In genomic region chr4:95074319-95074718, GRCm38 (mm10) we compare ENCODE assay signal across 27 mouse cellular contexts. TPM values are rescaled to one million over a fixed set of nuclear protein-coding genes. Genes with fewer than 3 reads are reported as not detected.
DNase-seq lines count a peak whose midpoint lies in the region; ATAC-seq and TF ChIP-seq lines count a peak whose summit lies in the region.
"Had no signal": no experiment of that assay in that cellular context is flagged by ENCODE, and none has a peak within 500 bp of the region (broad histone marks: within the 10 kb centered on the region; RNA-seq: fewer than 3 reads in every experiment).

No protein-coding gene starts in this region.

- H3K4me1 ChIP-seq in embryonic facial prominence, embryonic 10.5 days: peaks cover 37% of the 10 kb centered on the region
- H3K4me1 ChIP-seq in limb, embryonic 10.5 days: peaks cover 52% of the 10 kb centered on the region
- peaks cover 24% of the 10 kb centered on the region for H3K4me1 ChIP-seq in lung, embryonic 16.5 days (replicated peaks; ENCODE audit: control insufficient read depth, insufficient read depth, low read length)
- no peaks in the 10 kb centered on the region for H3K4me1 ChIP-seq in kidney, adult 2 months (ENCODE audit: control insufficient read depth, insufficient read depth, low read length)
- H3K4me1 ChIP-seq: heart, embryonic 12.5 days; heart, embryonic 15.5 days had no signal

- H3K9ac ChIP-seq in lung, embryonic 16.5 days (ENCODE audit: low read length): no peak overlapping the region
- H3K9ac ChIP-seq: embryonic facial prominence, embryonic 13.5 days; forebrain, embryonic 12.5 days; forebrain, embryonic 15.5 days; heart, embryonic 12.5 days; heart, embryonic 15.5 days; hindbrain, embryonic 14.5 days had no signal

- H3K36me3 ChIP-seq in embryonic facial prominence, embryonic 10.5 days (replicated peaks): no peaks in the 10 kb centered on the region
- H3K36me3 ChIP-seq in limb, embryonic 10.5 days: no peaks in the 10 kb centered on the region
- no peaks in the 10 kb centered on the region for H3K36me3 ChIP-seq in lung, embryonic 16.5 days (ENCODE audit: control insufficient read depth, insufficient read depth, low read length)
- H3K36me3 ChIP-seq in kidney, adult 2 months (ENCODE audit: control insufficient read depth, insufficient read depth, low read length): no peaks in the 10 kb centered on the region
- H3K36me3 ChIP-seq: embryonic facial prominence, embryonic 13.5 days; forebrain, embryonic 12.5 days; forebrain, embryonic 15.5 days; heart, embryonic 12.5 days; heart, embryonic 15.5 days; hindbrain, embryonic 10.5 days had no signal

- H3K4me2 ChIP-seq in lung, embryonic 16.5 days (ENCODE audit: low read depth, low read length): no peak overlapping the region
- H3K4me2 ChIP-seq: embryonic facial prominence, embryonic 13.5 days; forebrain, embryonic 12.5 days; forebrain, embryonic 15.5 days; heart, embryonic 12.5 days; heart, embryonic 15.5 days; hindbrain, embryonic 14.5 days had no signal

- no peak overlapping the region for H3K4me3 ChIP-seq in embryonic facial prominence, embryonic 10.5 days
- H3K4me3 ChIP-seq in limb, embryonic 10.5 days: no peak overlapping the region
- no peak overlapping the region for H3K4me3 ChIP-seq in lung, embryonic 16.5 days (ENCODE audit: low read length)
- H3K4me3 ChIP-seq in kidney, adult 2 months (ENCODE audit: insufficient read depth, low read depth, low read length): no peak overlapping the region
- H3K4me3 ChIP-seq: embryonic facial prominence, embryonic 13.5 days; erythroblast, embryonic 14.5 days; forebrain, embryonic 12.5 days; forebrain, embryonic 15.5 days; heart, embryonic 12.5 days; heart, embryonic 15.5 days; hindbrain, embryonic 10.5 days had no signal

- no peak for TF ChIP-seq POLR2A in kidney, adult 2 months (IDR thresholded peaks at IDR 0.05; ENCODE audit: low read depth, low read length)

- 0 out of 2 replicates have a peak, but pooled peaks have one; percentile 24 for ATAC-seq in lung, embryonic 16.5 days (ENCODE audit: low read depth)
- ATAC-seq: CD4-positive, CD25-positive, alpha-beta regulatory T cell, adult 4 months; forebrain, embryonic 15.5 days; hindbrain, postnatal 0 days had no signal

- DNase-seq in embryonic facial prominence, embryonic 10.5 days (ENCODE audit: low spot score): no peak
- DNase-seq in limb, embryonic 10.5 days (ENCODE audit: low spot score): no peak
- DNase-seq in lung, postnatal 25 days (ENCODE audit: low spot score): peak; percentile 55
- no peak for DNase-seq in kidney, adult 2 months
- DNase-seq in embryo, embryonic 10.5 days (ENCODE audit: low spot score): no peak
- DNase-seq in kidney, postnatal 25 days: no peak
- no peak for DNase-seq in left cerebral cortex, adult 8-10 months (ENCODE audit: low spot score in 2 of 2)
- DNase-seq: adrenal gland, adult 2 months; adrenal gland, postnatal 14 days; cerebellum, adult 11 months; cerebellum, adult 8-10 months; cerebellum, postnatal 10 days; gastrocnemius, postnatal 25 days; heart, postnatal 10 days; heart, postnatal 36 days had no signal

- no peaks in the 10 kb centered on the region for H3K9me3 ChIP-seq in embryonic facial prominence, embryonic 10.5 days
- H3K9me3 ChIP-seq in limb, embryonic 10.5 days (replicated peaks): no peaks in the 10 kb centered on the region
- no peaks in the 10 kb centered on the region for H3K9me3 ChIP-seq in lung, embryonic 16.5 days (ENCODE audit: control insufficient read depth, low read length)
- H3K9me3 ChIP-seq: embryonic facial prominence, embryonic 13.5 days; forebrain, embryonic 12.5 days; forebrain, embryonic 15.5 days; heart, embryonic 12.5 days; heart, embryonic 15.5 days; hindbrain, embryonic 10.5 days had no signal

- peak overlapping the region; percentile 71 for H3K27ac ChIP-seq in embryonic facial prominence, embryonic 10.5 days (replicated peaks)
- peak overlapping the region; percentile 66 for H3K27ac ChIP-seq in limb, embryonic 10.5 days
- peak overlapping the region; percentile 53 for H3K27ac ChIP-seq in lung, embryonic 16.5 days (ENCODE audit: low read length)
- no peak overlapping the region for H3K27ac ChIP-seq in kidney, adult 2 months (ENCODE audit: insufficient read depth, low read depth, low read length)
- H3K27ac ChIP-seq: forebrain, embryonic 12.5 days; forebrain, embryonic 15.5 days; heart, embryonic 15.5 days; hindbrain, embryonic 10.5 days; hindbrain, embryonic 14.5 days; hindbrain, postnatal 0 days had no signal

- 91% methylated on average over 6 of the region's 6 CpGs for WGBS in embryonic facial prominence, embryonic 10.5 days
- 93% methylated on average over 6 of the region's 6 CpGs for WGBS in limb, embryonic 10.5 days
- WGBS in lung, embryonic 16.5 days: 75% methylated on average over 6 of the region's 6 CpGs
- WGBS in kidney, adult 2 months: 82% methylated on average over 6 of the region's 6 CpGs

- no peak for TF ChIP-seq CTCF in kidney, adult 2 months (conservative IDR thresholded peaks at IDR 0.05; ENCODE audit: insufficient read depth, insufficient read length, low read depth, low read length)

- H3K27me3 ChIP-seq in embryonic facial prominence, embryonic 10.5 days (replicated peaks; ENCODE audit: low read depth, poor library complexity, severe bottlenecking): no peaks in the 10 kb centered on the region
- H3K27me3 ChIP-seq in limb, embryonic 10.5 days (ENCODE audit: low read depth, poor library complexity, severe bottlenecking): 0 out of 2 replicates have a peak, but pooled peaks cover 3% of the 10 kb centered on the region
- no peaks in the 10 kb centered on the region for H3K27me3 ChIP-seq in lung, embryonic 16.5 days (ENCODE audit: control insufficient read depth, insufficient read depth, low read depth, low read length)
- no peaks in the 10 kb centered on the region for H3K27me3 ChIP-seq in kidney, adult 2 months (replicated peaks; ENCODE audit: control insufficient read depth, insufficient read depth, low read length)
- H3K27me3 ChIP-seq: embryonic facial prominence, embryonic 13.5 days; forebrain, embryonic 15.5 days; heart, embryonic 12.5 days; heart, embryonic 15.5 days had no signal

RNA-seq across cellular contexts. Expression of gene Jun, which starts 22.3 kb away (rescaled TPM):
- 69.8 and 78.0 TPM in 2 replicates for polyA plus RNA-seq in embryonic facial prominence, embryonic 10.5 days (2016; fragmentation: Nextera tagmentation; extraction: Ambion mirVana)
- 24.6 and 45.4 TPM in 2 replicates for polyA plus RNA-seq in limb, embryonic 10.5 days (2016; fragmentation: Nextera tagmentation; extraction: Ambion mirVana)
- 110 and 119 TPM in 2 replicates for polyA plus RNA-seq in lung, embryonic 16.5 days (2015; fragmentation: Nextera tagmentation; extraction: Ambion mirVana)
- polyA plus RNA-seq in kidney, adult 2 months (2012; rRNA removed): 16.9 and 18.9 TPM in 2 replicates
- total RNA-seq in left cerebral cortex, adult 8-10 months (2022): 10 to 100 TPM; 34.5 to 49.9 (median 40.0) TPM
- total RNA-seq: MEL had no signal
